Mouse (Mus musculus): ENCODE measurements around the gene Emc7.

- TF ChIP-seq CTCF (IDR thresholded peaks at IDR 0.05; ENCODE audit: low read depth, low read length): no peak
- TF ChIP-seq TAL1 (conservative IDR thresholded peaks at IDR 0.05; ENCODE audit: low read depth, low read length): no peak
- TF ChIP-seq GATA1 (IDR thresholded peaks at IDR 0.05; ENCODE audit: borderline replicate concordance, low read length): no peak
- no peak for TF ChIP-seq POLR2AphosphoS5 (IDR thresholded peaks at IDR 0.05; ENCODE audit: insufficient replicate concordance, low read depth, low read length)
These were observed 25.1 kb upstream of the Emc7 start for GRCm38 (mm10) chr2:112429665-112430064.
